11 mouse cellular contexts compared by ENCODE assay signal in the genomic region with DNA sequence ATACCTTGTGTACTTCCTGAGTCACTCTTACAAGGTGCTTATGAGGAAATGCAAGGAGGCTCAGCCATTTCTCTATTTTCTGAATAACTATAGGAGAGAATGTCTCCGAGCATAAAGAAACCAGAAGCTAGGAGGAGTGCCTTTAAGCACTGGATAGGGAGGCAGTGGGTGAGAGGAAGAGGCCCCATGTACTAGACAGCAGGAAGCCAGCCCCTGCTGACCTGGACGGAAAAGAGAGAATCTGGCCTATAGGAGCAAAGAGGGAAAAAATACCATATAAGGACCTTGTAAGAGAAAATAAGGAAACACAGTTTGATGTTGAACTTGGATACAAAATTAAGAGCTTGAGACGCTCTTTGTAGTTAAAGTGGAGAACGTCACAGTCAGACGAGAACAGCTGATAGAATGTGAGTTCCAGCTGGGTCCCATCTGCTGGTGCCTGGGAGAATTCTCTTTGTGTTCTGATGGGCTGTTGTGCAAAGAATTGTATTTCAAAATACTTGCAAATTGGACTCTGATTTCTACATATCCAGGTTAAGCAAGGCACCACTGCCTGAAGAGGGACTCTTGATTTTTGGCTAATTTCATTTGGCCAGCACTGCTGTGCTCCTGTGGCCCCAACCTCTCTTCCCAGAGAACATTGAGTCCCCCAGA.
DNase-seq lines count a peak whose midpoint lies in the region; ATAC-seq lines count a peak whose summit lies in the region.
"Had no signal": no experiment of that assay in that cellular context is flagged by ENCODE, and none has a peak within 500 bp of the region (broad histone marks: within the 10 kb centered on the region; RNA-seq: fewer than 3 reads in every experiment).

No protein-coding gene starts in this region.

- no peaks in the 10 kb centered on the region for H3K4me1 ChIP-seq in embryonic facial prominence, embryonic 14.5 days (ENCODE audit: control insufficient read depth, insufficient read depth, low read length)
- no peaks in the 10 kb centered on the region for H3K4me1 ChIP-seq in embryonic facial prominence, embryonic 10.5 days

- no peak overlapping the region for H3K4me2 ChIP-seq in embryonic facial prominence, embryonic 14.5 days (ENCODE audit: low read depth, low read length)
- H3K4me2 ChIP-seq: liver, embryonic 11.5 days had no signal

- WGBS in embryonic facial prominence, embryonic 14.5 days: 37% methylated on average over 5 of the region's 5 CpGs
- WGBS in embryonic facial prominence, embryonic 10.5 days: 61% methylated on average over 5 of the region's 5 CpGs

- intact Hi-C loops in heart, postnatal 36 days (cut with DNase I): no loop called here

- no peaks in the 10 kb centered on the region for H3K36me3 ChIP-seq in embryonic facial prominence, embryonic 14.5 days (ENCODE audit: control insufficient read depth, insufficient read depth, low read length)
- no peaks in the 10 kb centered on the region for H3K36me3 ChIP-seq in embryonic facial prominence, embryonic 10.5 days (replicated peaks)

- H3K9me3 ChIP-seq in embryonic facial prominence, embryonic 14.5 days (ENCODE audit: control insufficient read depth, low read length): no peaks in the 10 kb centered on the region
- no peaks in the 10 kb centered on the region for H3K9me3 ChIP-seq in embryonic facial prominence, embryonic 10.5 days

- H3K27me3 ChIP-seq in embryonic facial prominence, embryonic 14.5 days (replicated peaks; ENCODE audit: control insufficient read depth, insufficient read depth, low read length): no peaks in the 10 kb centered on the region
- no peaks in the 10 kb centered on the region for H3K27me3 ChIP-seq in embryonic facial prominence, embryonic 10.5 days (replicated peaks; ENCODE audit: low read depth, poor library complexity, severe bottlenecking)

- H3K27ac ChIP-seq in embryonic facial prominence, embryonic 14.5 days (replicated peaks; ENCODE audit: low read depth, low read length): no peak overlapping the region; the same call in 1 of the 2 replicates
- no peak overlapping the region for H3K27ac ChIP-seq in embryonic facial prominence, embryonic 10.5 days (replicated peaks)

- no peak overlapping the region for H3K4me3 ChIP-seq in embryonic facial prominence, embryonic 14.5 days (ENCODE audit: low read depth, low read length)
- H3K4me3 ChIP-seq in embryonic facial prominence, embryonic 10.5 days: no peak overlapping the region

- ATAC-seq in embryonic facial prominence, embryonic 14.5 days (ENCODE audit: low read depth): no peak
- no peak for ATAC-seq in granulocyte monocyte progenitor cell, adult 5-6 weeks (replicated peaks; ENCODE audit: poor library complexity, severe bottlenecking)
- ATAC-seq: intestine, postnatal 0 days; midbrain, embryonic 16.5 days had no signal

- no peak overlapping the region for H3K9ac ChIP-seq in embryonic facial prominence, embryonic 14.5 days (ENCODE audit: low read depth, low read length)

- DNase-seq in embryonic facial prominence, embryonic 14.5 days (ENCODE audit: low spot score): peak; percentile 23
- no peak for DNase-seq in embryonic facial prominence, embryonic 10.5 days (ENCODE audit: low spot score)
- peak; percentile 46 for DNase-seq in kidney, postnatal 10 days
- no peak for DNase-seq in kidney, adult 9 months
- DNase-seq in heart, postnatal 36 days: peak; percentile 19 to 26
- peak; percentile 76 for DNase-seq in lung, postnatal 10 days
- DNase-seq in gastrocnemius, postnatal 25 days: no peak

Comparison
In these comparisons a context has a peak if more than half of its experiments do, and no peak if none do; other contexts are left out.
1. DNase-seq: peak in embryonic facial prominence, embryonic 14.5 days (single experiment), kidney, postnatal 10 days (single experiment), heart, postnatal 36 days (2 of 2) and lung, postnatal 10 days (single experiment); none in embryonic facial prominence, embryonic 10.5 days (single experiment), kidney, adult 9 months (single experiment) and gastrocnemius, postnatal 25 days (single experiment).